Mouse (Mus musculus) small intestine, adult 2 months (tissue): ENCODE data around the gene Akap2. TPM values are rescaled to one million over a fixed set of nuclear protein-coding genes. Genes with fewer than 3 reads are reported as not detected.

Source experiments
- H3K27ac ChIP-seq: fragments of 200-500 bp; 2 replicates; pipeline ENCODE4 v1.5.1; 2012; ENCODE audit warnings: low read depth, low read length, control low read depth, inconsistent platforms; ENCODE audit not compliant: insufficient read depth
- H3K27me3 ChIP-seq: fragments of 200-500 bp; 2 replicates; pipeline ENCODE4 v1.6.1; 2012; ENCODE audit warnings: mild to moderate bottlenecking, moderate library complexity, low read length, inconsistent platforms; ENCODE audit not compliant: control insufficient read depth, insufficient read depth
- H3K36me3 ChIP-seq: fragments of 200-500 bp; 2 replicates; pipeline ENCODE4 v1.6.1; 2012; ENCODE audit warnings: mild to moderate bottlenecking, low read length, control low read depth, inconsistent platforms; ENCODE audit not compliant: control insufficient read depth, insufficient read depth
- H3K4me1 ChIP-seq: fragments of 200-500 bp; 2 replicates; pipeline ENCODE4 v1.6.1; 2012; ENCODE audit warnings: low read length, inconsistent platforms, mixed read lengths; ENCODE audit not compliant: control insufficient read depth, insufficient read depth, insufficient read length
- H3K4me3 ChIP-seq: fragments of 200-500 bp; 2 replicates; pipeline ENCODE4 v1.5.1; 2012; ENCODE audit warnings: low read depth, mild to moderate bottlenecking, control low read depth, inconsistent platforms, low read length, moderate library complexity
- CTCF ChIP-seq: fragments of 200-500 bp; IDR thresholded peaks from 2 replicates; pipeline ENCODE4 v1.5.1; 2012; ENCODE audit warnings: low read depth, mild to moderate bottlenecking, control low read depth, inconsistent platforms, low read length, moderate library complexity, mixed read lengths; ENCODE audit not compliant: insufficient replicate concordance, insufficient read length; ENCODE audit errors: extremely low read depth
- POLR2A ChIP-seq: fragments of 200-500 bp; IDR thresholded peaks from 2 replicates; pipeline ENCODE4 v1.6.1; 2012; ENCODE audit warnings: low read depth, mild to moderate bottlenecking, control low read depth, inconsistent platforms, low read length, moderate library complexity
- WGBS: fragments of 180-500 bp; shearing (Covaris S2); methylation state at CpG from one replicate; pipeline ENCODE4 v1.1.7; 2018; 5-methylcytosine and 5-hydroxymethylcytosine counted together
- polyA plus RNA-seq: library from polyadenylated mRNA; depleted of rRNA; stranded (reverse); fragments of >200 nt; gene quantifications from 2 replicates; pipeline ENCODE4 v1.2.3, GENCODE M21; 2012

Akap2 gene
- polyA plus RNA-seq, 1 experiment, result 7.6 TPM

- Histone ChIP-seq H3K27me3 (no peaks in the 10 kb centered on the region), H3K27ac (no peak overlapping the region), H3K4me1 (peaks cover 7% of the 10 kb centered on the region), H3K4me3 (no peak overlapping the region), H3K36me3 (no peaks in the 10 kb centered on the region)
- TF ChIP-seq CTCF, result no peak
- no peak for TF ChIP-seq POLR2A
- WGBS, result 66% methylated on average over 9 of the region's 9 CpGs
Observed at GRCm38 (mm10) chr4:57678991-57679457, 38.4 kb upstream of the Akap2 start.

- H3K4me1 ChIP-seq, result peaks cover 6% of the 10 kb centered on the region
- TF ChIP-seq CTCF (no peak), POLR2A (no peak)
- H3K36me3 ChIP-seq, result no peaks in the 10 kb centered on the region
- WGBS, result 86% methylated on average over 12 of the region's 12 CpGs
- H3K27ac ChIP-seq, result no peak overlapping the region
- no peak overlapping the region for H3K4me3 ChIP-seq
- H3K27me3 ChIP-seq, result no peaks in the 10 kb centered on the region
Observed at GRCm38 (mm10) chr4:57680186-57680585, 37.3 kb upstream of the Akap2 start.

GRCm38 (mm10) chr4:57681511-57681910, 35.9 kb upstream of the Akap2 start:
- H3K27ac ChIP-seq, result no peak overlapping the region
- no peaks in the 10 kb centered on the region for H3K27me3 ChIP-seq
- no peak overlapping the region for H3K4me3 ChIP-seq
- 63% methylated on average over 12 of the region's 12 CpGs for WGBS
- TF ChIP-seq POLR2A (no peak), CTCF (no peak)
- no peaks in the 10 kb centered on the region for H3K4me1 ChIP-seq
- H3K36me3 ChIP-seq, result no peaks in the 10 kb centered on the region

- no peak for TF ChIP-seq POLR2A
- TF ChIP-seq CTCF, result no peak
- Histone ChIP-seq H3K4me1 (no peaks in the 10 kb centered on the region), H3K4me3 (no peak overlapping the region), H3K36me3 (no peaks in the 10 kb centered on the region), H3K27me3 (no peaks in the 10 kb centered on the region), H3K27ac (no peak overlapping the region)
- WGBS, result 87% methylated on average over 2 of the region's 2 CpGs
Observed at GRCm38 (mm10) chr4:57682341-57682740, 35.1 kb upstream of the Akap2 start.

- Histone ChIP-seq H3K36me3 (no peaks in the 10 kb centered on the region), H3K27ac (no peak overlapping the region), H3K4me1 (no peaks in the 10 kb centered on the region), H3K4me3 (no peak overlapping the region), H3K27me3 (no peaks in the 10 kb centered on the region)
- TF ChIP-seq POLR2A (no peak), CTCF (no peak)
- WGBS, result 82% methylated on average over 11 of the region's 11 CpGs
Observed at GRCm38 (mm10) chr4:57682944-57683343, 34.5 kb upstream of the Akap2 start.

GRCm38 (mm10) chr4:57684676-57685215, 32.7 kb upstream of the Akap2 start:
- Histone ChIP-seq H3K27me3 (no peaks in the 10 kb centered on the region), H3K4me3 (no peak overlapping the region), H3K4me1 (no peaks in the 10 kb centered on the region), H3K36me3 (no peaks in the 10 kb centered on the region), H3K27ac (no peak overlapping the region)
- WGBS, result 68% methylated on average over 12 of the region's 12 CpGs
- TF ChIP-seq POLR2A (no peak), CTCF (no peak)

GRCm38 (mm10) chr4:57686736-57687135, 30.7 kb upstream of the Akap2 start:
- H3K27me3 ChIP-seq, result no peaks in the 10 kb centered on the region
- H3K4me3 ChIP-seq, result no peak overlapping the region
- TF ChIP-seq POLR2A (no peak), CTCF (no peak)
- H3K4me1 ChIP-seq, result no peaks in the 10 kb centered on the region
- 58% methylated on average over 3 of the region's 3 CpGs for WGBS
- no peaks in the 10 kb centered on the region for H3K36me3 ChIP-seq
- no peak overlapping the region for H3K27ac ChIP-seq
